Mouse (Mus musculus): ENCODE results near the gene Slc9a8. TPM values are rescaled to one million over a fixed set of nuclear protein-coding genes. Genes with fewer than 3 reads are reported as not detected.

The Slc9a8 gene
- total and polyA plus RNA-seq, 3 experiments: 16.7 to 25.8 TPM; not detected in 1

DNA sequence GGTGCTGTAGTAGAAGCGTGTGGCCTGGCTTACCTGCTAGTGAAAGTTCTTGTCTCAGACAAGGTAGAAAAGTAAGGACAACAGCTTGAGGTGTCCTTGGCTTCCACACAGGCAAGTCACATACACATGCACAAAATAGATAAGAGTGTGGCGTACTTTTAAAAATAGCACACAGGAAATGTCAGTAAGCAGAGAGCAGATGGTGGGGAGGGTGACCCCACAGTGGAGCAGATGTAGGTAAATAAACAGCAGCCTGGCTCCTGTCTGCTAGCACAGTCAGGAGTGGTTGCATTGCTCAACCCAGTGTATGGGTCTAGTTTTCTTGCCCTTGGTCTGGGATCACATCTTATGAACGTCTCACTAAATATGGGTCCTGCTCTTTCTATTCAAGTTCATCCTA lies 89.0 kb downstream of the Slc9a8 start:
- no peaks in the 10 kb centered on the region for H3K9me3 ChIP-seq (replicated peaks; ENCODE audit: insufficient read depth, low read length)
- H3K4me3 ChIP-seq (ENCODE audit: control insufficient read depth in 1 of 2, insufficient read depth in 1 of 2, low read depth in 2 of 2, low read length in 2 of 2): no peak overlapping the region
- H3K27ac ChIP-seq (ENCODE audit: control insufficient read depth, low read depth, low read length): peak overlapping the region; percentile 22; the same call in 1 of the 2 replicates
- no peak overlapping the region for H3K9ac ChIP-seq (ENCODE audit: control insufficient read depth, low read depth, low read length, poor library complexity, severe bottlenecking)
- TF ChIP-seq GATA1 (IDR thresholded peaks at IDR 0.05; ENCODE audit: low read depth, low read length) (peak; percentile 65), MXI1 (IDR thresholded peaks at IDR 0.05; ENCODE audit: low read depth, low read length) (peak; percentile 55; the same call in 1 of the 2 replicates), SIN3A (IDR thresholded peaks at IDR 0.05; ENCODE audit: low read length) (peak; percentile 61), ETS1 (IDR thresholded peaks at IDR 0.05; ENCODE audit: low read depth, low read length) (peak; percentile 84), TAL1 (IDR thresholded peaks at IDR 0.05; ENCODE audit: low read length) (peak; percentile 93), EP300 (IDR thresholded peaks at IDR 0.05; ENCODE audit: low read depth in 1 of 2, low read length in 2 of 2) (peak; percentile 55 to 58), MYC (IDR thresholded peaks at IDR 0.05; ENCODE audit: low read depth, low read length) (no peak), TCF12 (IDR thresholded peaks at IDR 0.05; ENCODE audit: low read depth, low read length) (peak; percentile 81), E2F4 (IDR thresholded peaks at IDR 0.05; ENCODE audit: borderline replicate concordance, low read depth, low read length) (no peak), CHD1 (IDR thresholded peaks at IDR 0.05; ENCODE audit: low read depth, low read length) (no peak), ELF1 (IDR thresholded peaks at IDR 0.05; ENCODE audit: low read depth, low read length) (no peak), USF2 (IDR thresholded peaks at IDR 0.05; ENCODE audit: borderline replicate concordance in 1 of 2, insufficient read depth in 1 of 2, low read depth in 1 of 2, low read length in 2 of 2) (no peak), MEF2A (IDR thresholded peaks at IDR 0.05; ENCODE audit: extremely low read depth, insufficient replicate concordance, low read depth, low read length, poor library complexity, severe bottlenecking) (peak; percentile 93), NELFE (IDR thresholded peaks at IDR 0.05; ENCODE audit: low read depth, low read length) (no peak)
- DNase-seq (ENCODE audit: low read depth, low spot score): peak; percentile 61
- H3K36me3 ChIP-seq (ENCODE audit: control insufficient read depth in 1 of 2, insufficient read depth in 2 of 2, low read length in 2 of 2): peaks cover 13 to 29% of the 10 kb centered on the region in 2 experiments
- H3K4me1 ChIP-seq (ENCODE audit: control insufficient read depth in 1 of 2, insufficient read depth in 2 of 2, low read length in 2 of 2): peaks cover 8 to 12% of the 10 kb centered on the region in 2 experiments
- peaks cover 8% of the 10 kb centered on the region for H3K79me2 ChIP-seq (ENCODE audit: control insufficient read depth, insufficient read depth, low read length, poor library complexity)
- H3K27me3 ChIP-seq (ENCODE audit: control insufficient read depth in 1 of 2, insufficient read depth in 2 of 2, low read length in 2 of 2): no peaks in the 10 kb centered on the region

GRCm38 (mm10) chr2:167512365-167512764 lies 90.9 kb downstream of the Slc9a8 start:
- Histone ChIP-seq H3K4me1 (ENCODE audit: control insufficient read depth in 1 of 2, insufficient read depth in 2 of 2, low read length in 2 of 2) (peaks cover 4 to 10% of the 10 kb centered on the region in 2 experiments; a peak in 3 of 4 replicates), H3K4me3 (ENCODE audit: control insufficient read depth in 1 of 2, insufficient read depth in 1 of 2, low read depth in 2 of 2, low read length in 2 of 2) (no peak overlapping the region), H3K36me3 (ENCODE audit: control insufficient read depth in 1 of 2, insufficient read depth in 2 of 2, low read length in 2 of 2) (peaks cover 9 to 28% of the 10 kb centered on the region in 2 experiments), H3K9ac (ENCODE audit: control insufficient read depth, low read depth, low read length, poor library complexity, severe bottlenecking) (no peak overlapping the region), H3K9me3 (replicated peaks; ENCODE audit: insufficient read depth, low read length) (no peaks in the 10 kb centered on the region), H3K79me2 (ENCODE audit: control insufficient read depth, insufficient read depth, low read length, poor library complexity) (no peaks in the 10 kb centered on the region; the same call in 1 of the 2 replicates), H3K27ac (ENCODE audit: control insufficient read depth, low read depth, low read length) (no peak overlapping the region), H3K27me3 (ENCODE audit: control insufficient read depth in 1 of 2, insufficient read depth in 2 of 2, low read length in 2 of 2) (no peaks in the 10 kb centered on the region)
- no peak for DNase-seq (ENCODE audit: low read depth, low spot score)
- TF ChIP-seq TBP (IDR thresholded peaks at IDR 0.05; ENCODE audit: low read depth, low read length): no peak
- TF ChIP-seq GATA1 (IDR thresholded peaks at IDR 0.05; ENCODE audit: low read depth, low read length): no peak
- TF ChIP-seq POLR2AphosphoS2 (IDR thresholded peaks at IDR 0.05; ENCODE audit: low read length): no peak
- no peak for TF ChIP-seq USF2 (IDR thresholded peaks at IDR 0.05; ENCODE audit: borderline replicate concordance in 1 of 2, insufficient read depth in 1 of 2, low read depth in 1 of 2, low read length in 2 of 2)
- no peak for TF ChIP-seq HCFC1 (IDR thresholded peaks at IDR 0.05; ENCODE audit: low read depth, low read length)
- TF ChIP-seq MAZ (IDR thresholded peaks at IDR 0.05; ENCODE audit: low read depth, low read length): no peak
- TF ChIP-seq TCF12 (IDR thresholded peaks at IDR 0.05; ENCODE audit: low read depth, low read length): no peak
- TF ChIP-seq SIN3A (IDR thresholded peaks at IDR 0.05; ENCODE audit: low read length): no peak
